20 mouse cellular contexts compared by ENCODE assay signal in the genomic region with DNA sequence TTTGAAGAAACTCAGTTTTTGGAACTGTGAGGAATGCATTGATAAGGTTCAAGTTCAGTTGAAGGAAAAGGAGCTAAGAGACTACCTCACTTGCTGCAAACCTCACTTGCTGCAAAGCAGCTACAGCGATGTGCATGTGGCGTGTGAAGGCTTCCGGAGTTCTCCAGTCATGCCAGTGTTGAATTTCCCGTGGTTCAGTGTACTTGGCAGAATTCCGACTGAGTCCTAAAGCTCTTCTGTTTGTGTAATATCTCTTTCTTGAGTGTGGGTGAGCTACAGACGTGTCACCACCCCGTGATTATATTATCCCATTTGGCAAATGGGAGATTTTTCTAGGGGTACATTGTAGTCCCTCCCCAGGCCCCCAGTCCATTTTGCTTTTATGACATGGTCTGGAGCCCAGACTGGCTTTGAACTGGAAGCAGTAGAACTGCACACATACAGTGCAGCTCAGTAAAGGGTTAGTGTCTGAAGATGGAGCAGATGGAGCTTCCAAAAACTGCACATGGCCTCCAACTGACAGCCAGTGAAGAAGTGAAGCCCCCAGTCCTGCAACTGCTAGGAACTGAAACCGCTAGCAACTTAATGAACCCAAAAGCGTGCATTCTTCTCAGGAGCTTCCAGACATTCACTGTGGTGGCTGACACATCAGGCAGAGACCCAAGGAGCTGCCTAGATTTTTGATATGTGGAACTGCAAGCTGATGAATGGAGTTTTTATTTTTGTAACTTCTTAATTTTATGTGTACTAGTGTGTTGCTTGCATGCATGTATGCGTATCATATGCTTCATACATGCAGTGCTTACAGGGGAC.
A peak's percentile ranks its signal among the peaks of the same experiment; 100 is the strongest.
DNase-seq lines count a peak whose midpoint lies in the region; ATAC-seq and TF ChIP-seq lines count a peak whose summit lies in the region.
"Had no signal": no experiment of that assay in that cellular context is flagged by ENCODE, and none has a peak within 500 bp of the region (broad histone marks: within the 10 kb centered on the region; RNA-seq: fewer than 3 reads in every experiment).

No protein-coding gene starts in this region.

- TF ChIP-seq CTCF in lung, adult 2 months (IDR thresholded peaks at IDR 0.05; ENCODE audit: insufficient read depth, low read length): no peak

- no peak overlapping the region for H3K27ac ChIP-seq in forebrain, embryonic 13.5 days
- H3K27ac ChIP-seq in forebrain, embryonic 10.5 days: no peak overlapping the region
- H3K27ac ChIP-seq in lung, embryonic 15.5 days: no peak overlapping the region
- H3K27ac ChIP-seq: embryonic facial prominence, embryonic 13.5 days; hindbrain, embryonic 10.5 days; kidney, postnatal 0 days; limb, embryonic 13.5 days; midbrain, embryonic 13.5 days; neural tube, embryonic 12.5 days had no signal

- intact Hi-C loops in heart, postnatal 10 days (cut with DNase I): no loop called here

- H3K9ac ChIP-seq in forebrain, embryonic 13.5 days: no peak overlapping the region
- no peak overlapping the region for H3K9ac ChIP-seq in lung, embryonic 15.5 days
- H3K9ac ChIP-seq: embryonic facial prominence, embryonic 13.5 days; limb, embryonic 13.5 days; midbrain, embryonic 13.5 days; neural tube, embryonic 12.5 days had no signal

- H3K36me3 ChIP-seq in forebrain, embryonic 13.5 days (ENCODE audit: poor library complexity, severe bottlenecking): no peaks in the 10 kb centered on the region
- no peaks in the 10 kb centered on the region for H3K36me3 ChIP-seq in forebrain, embryonic 10.5 days (replicated peaks)
- no peaks in the 10 kb centered on the region for H3K36me3 ChIP-seq in lung, embryonic 15.5 days
- H3K36me3 ChIP-seq: midbrain, embryonic 13.5 days; neural tube, embryonic 12.5 days had no signal

- no peaks in the 10 kb centered on the region for H3K27me3 ChIP-seq in forebrain, embryonic 13.5 days
- no peaks in the 10 kb centered on the region for H3K27me3 ChIP-seq in forebrain, embryonic 10.5 days (ENCODE audit: poor library complexity, severe bottlenecking)
- H3K27me3 ChIP-seq in lung, embryonic 15.5 days: no peaks in the 10 kb centered on the region
- H3K27me3 ChIP-seq: embryonic facial prominence, embryonic 13.5 days; limb, embryonic 13.5 days; midbrain, embryonic 13.5 days; neural tube, embryonic 12.5 days had no signal

- no peak for TF ChIP-seq POLR2A in lung, adult 2 months (IDR thresholded peaks at IDR 0.05; ENCODE audit: borderline replicate concordance, extremely low read depth, low read depth, low read length)

- H3K4me3 ChIP-seq in forebrain, embryonic 13.5 days: no peak overlapping the region
- H3K4me3 ChIP-seq in forebrain, embryonic 10.5 days: no peak overlapping the region
- no peak overlapping the region for H3K4me3 ChIP-seq in lung, embryonic 15.5 days
- no peak overlapping the region for H3K4me3 ChIP-seq in lung, adult 2 months (replicated peaks; ENCODE audit: extremely low read depth, low read depth, low read length)
- H3K4me3 ChIP-seq: embryonic facial prominence, embryonic 13.5 days; hindbrain, embryonic 10.5 days; limb, embryonic 13.5 days; midbrain, embryonic 13.5 days; neural tube, embryonic 12.5 days had no signal

- peaks cover 56% of the 10 kb centered on the region for H3K4me1 ChIP-seq in forebrain, embryonic 13.5 days
- H3K4me1 ChIP-seq in forebrain, embryonic 10.5 days: peaks cover 44% of the 10 kb centered on the region
- peaks cover 23% of the 10 kb centered on the region for H3K4me1 ChIP-seq in lung, embryonic 15.5 days
- peaks cover 2% of the 10 kb centered on the region; the same call in 1 of the 2 replicates for H3K4me1 ChIP-seq in lung, adult 2 months (ENCODE audit: control insufficient read depth, insufficient read depth, low read length)

- ATAC-seq in forebrain, embryonic 13.5 days: peak; percentile 28; the same call in 1 of the 2 replicates
- ATAC-seq in lung, embryonic 15.5 days (ENCODE audit: borderline replicate concordance, extremely low read depth, low FRiP score, low TSS enrichment): 0 out of 2 replicates have a peak, but pooled peaks have one; percentile 42
- ATAC-seq: activated CD4-positive, CD25-positive, alpha-beta regulatory T cell, adult 4 months; CD4-positive, CD25-positive, alpha-beta regulatory T cell, adult 4 months; midbrain, embryonic 13.5 days had no signal

- H3K4me2 ChIP-seq in forebrain, embryonic 13.5 days: no peak overlapping the region
- no peak overlapping the region for H3K4me2 ChIP-seq in lung, embryonic 15.5 days
- H3K4me2 ChIP-seq: embryonic facial prominence, embryonic 13.5 days; limb, embryonic 13.5 days; midbrain, embryonic 13.5 days; neural tube, embryonic 12.5 days had no signal

- 88% methylated on average over 10 of the region's 10 CpGs for WGBS in forebrain, embryonic 13.5 days
- 96% methylated on average over 10 of the region's 10 CpGs for WGBS in forebrain, embryonic 10.5 days
- 62% methylated on average over 10 of the region's 10 CpGs for whole genome bisulfite sequencing in lung, embryonic 15.5 days
- 77% methylated on average over 10 of the region's 10 CpGs for WGBS in lung, adult 2 months

- H3K9me3 ChIP-seq in forebrain, embryonic 13.5 days (replicated peaks): no peaks in the 10 kb centered on the region
- H3K9me3 ChIP-seq in forebrain, embryonic 10.5 days: no peaks in the 10 kb centered on the region
- H3K9me3 ChIP-seq in lung, embryonic 15.5 days: no peaks in the 10 kb centered on the region
- H3K9me3 ChIP-seq: embryonic facial prominence, embryonic 13.5 days; hindbrain, embryonic 10.5 days; limb, embryonic 13.5 days; midbrain, embryonic 13.5 days; neural tube, embryonic 12.5 days had no signal

- DNase-seq in forebrain, embryonic 10.5 days (ENCODE audit: extremely low spot score, low spot score): no peak
- DNase-seq in heart, adult 11 months: peak; percentile 68
- no peak for DNase-seq in heart, postnatal 10 days
- no peak for DNase-seq in lung, adult 2 months
- peak; percentile 42 for DNase-seq in telencephalon, adult 2 months (ENCODE audit: low read depth, low spot score)
- DNase-seq: adrenal gland, postnatal 10 days; cerebellum, postnatal 10 days; gastrocnemius, postnatal 25 days; kidney, adult 18-20 months; thymus, postnatal 25 days had no signal

Comparison
In these comparisons a context has a peak if more than half of its experiments do, and no peak if none do; other contexts are left out.
1. DNase-seq: peak in heart, adult 11 months (single experiment) and telencephalon, adult 2 months (single experiment); none in forebrain, embryonic 10.5 days (single experiment), heart, postnatal 10 days (0 of 2) and lung, adult 2 months (single experiment).